Mouse (Mus musculus) heart, adult 18-20 months (tissue): ENCODE results near the gene Mrps27. TPM values are rescaled to one million over a fixed set of nuclear protein-coding genes. Genes with fewer than 3 reads are reported as not detected.

ENCODE experiments used
- DNase-seq, 2 experiments: peaks; one replicate each; pipeline ENCODE4 v3.0.0; 2021 to 2022; ENCODE audit warnings: mixed read lengths in 1 of 2
- total RNA-seq, 2 experiments: library from RNA; stranded (reverse); gene quantifications; 2 replicates each; pipeline ENCODE4 v1.2.3; 2021

Mrps27 gene
- total RNA-seq, 2 experiments from 2014 or later, result 49.5 to 50.0 TPM

GRCm38 (mm10) chr13:99440228-99440627 is 95.6 kb downstream of the Mrps27 start:
- no peak for DNase-seq

- no peak for DNase-seq
Measured at GRCm38 (mm10) chr13:99441700-99442433, 97.3 kb downstream of the Mrps27 start.

GRCm38 (mm10) chr13:99442434-99443249 is 98.1 kb downstream of the Mrps27 start:
- no peak for DNase-seq

GRCm38 (mm10) chr13:99443484-99444175 is 99.0 kb downstream of the Mrps27 start:
- DNase-seq, result no peak

GRCm38 (mm10) chr13:99444431-99444871 is 99.9 kb downstream of the Mrps27 start:
- no peak for DNase-seq

GRCm38 (mm10) chr13:99444880-99445279 is 100.3 kb downstream of the Mrps27 start:
- DNase-seq, result peak; percentile 25 to 30

- no peak for DNase-seq
Measured at GRCm38 (mm10) chr13:99447002-99447401, 102.4 kb downstream of the Mrps27 start.

GRCm38 (mm10) chr13:99447403-99448199 is 103.0 kb downstream of the Mrps27 start:
- peak; percentile 40 to 46 for DNase-seq

GRCm38 (mm10) chr13:99448278-99448677 is 103.7 kb downstream of the Mrps27 start:
- no peak for DNase-seq

GRCm38 (mm10) chr13:99449547-99449946 is 105.0 kb downstream of the Mrps27 start:
- no peak for DNase-seq

- peak; percentile 49 to 59 for DNase-seq
Measured at GRCm38 (mm10) chr13:99450766-99451165, 106.2 kb downstream of the Mrps27 start.

- no peak for DNase-seq
Measured at GRCm38 (mm10) chr13:99451276-99451675, 106.7 kb downstream of the Mrps27 start.

GRCm38 (mm10) chr13:99452444-99452843 is 107.9 kb downstream of the Mrps27 start:
- DNase-seq, result no peak

- DNase-seq, result no peak
Measured at GRCm38 (mm10) chr13:99454977-99455376, 110.4 kb downstream of the Mrps27 start.

- DNase-seq, result no peak
Measured at GRCm38 (mm10) chr13:99458658-99459386, 114.2 kb downstream of the Mrps27 start.

GRCm38 (mm10) chr13:99459612-99460011 is 115.0 kb downstream of the Mrps27 start:
- no peak for DNase-seq

GRCm38 (mm10) chr13:99461886-99462285 is 117.3 kb downstream of the Mrps27 start:
- no peak for DNase-seq

- DNase-seq, result peak; percentile 50 to 62
Measured at GRCm38 (mm10) chr13:99464551-99464950, 120.0 kb downstream of the Mrps27 start.
